Mouse (Mus musculus) liver, embryonic 13.5 days (tissue): ENCODE measurements around the gene Slc6a18. TPM values are rescaled to one million over a fixed set of nuclear protein-coding genes. Genes with fewer than 3 reads are reported as not detected.

ENCODE experiments used
- ATAC-seq: fragments of 200-750 bp; cut with Nextera tagmentation; 2 replicates; pipeline ENCODE4 v1.8.0; 2017; ENCODE audit warnings: low read depth, mild to moderate bottlenecking, moderate number of reproducible peaks, moderate library complexity
- DNase-seq: peaks from one replicate; pipeline ENCODE4 v3.0.0; 2022
- H3K27ac ChIP-seq: fragments of 300-500 bp; sonication (generic); 2 replicates; pipeline ENCODE4 v1.5.1; 2015; ENCODE audit warnings: moderate library complexity, mild to moderate bottlenecking, inconsistent platforms
- H3K27me3 ChIP-seq: fragments of 300-500 bp; sonication (generic); 2 replicates; pipeline ENCODE4 v1.6.1; 2015; ENCODE audit warnings: mild to moderate bottlenecking, inconsistent platforms
- H3K36me3 ChIP-seq: fragments of 300-500 bp; sonication (generic); 2 replicates; pipeline ENCODE4 v1.6.1; 2015; ENCODE audit warnings: mild to moderate bottlenecking, inconsistent platforms
- H3K4me1 ChIP-seq: fragments of 300-500 bp; sonication (generic); replicated peaks from 2 replicates; pipeline ENCODE4 v1.6.1; 2015; ENCODE audit warnings: inconsistent platforms
- H3K4me2 ChIP-seq: fragments of 300-500 bp; sonication (generic); 2 replicates; pipeline ENCODE4 v1.6.1; 2015; ENCODE audit warnings: inconsistent platforms, mild to moderate bottlenecking, moderate library complexity
- H3K4me3 ChIP-seq: fragments of 300-500 bp; sonication (generic); replicated peaks from 2 replicates; pipeline ENCODE4 v1.5.1; 2015; ENCODE audit warnings: mild to moderate bottlenecking, inconsistent platforms
- H3K9ac ChIP-seq: fragments of 300-500 bp; sonication (generic); 2 replicates; pipeline ENCODE4 v1.6.1; 2015; ENCODE audit warnings: mild to moderate bottlenecking, inconsistent platforms
- H3K9me3 ChIP-seq: fragments of 300-500 bp; sonication (generic); replicated peaks from 2 replicates; pipeline ENCODE4 v1.6.1; 2016; ENCODE audit warnings: inconsistent platforms
- WGBS: fragments of 180-500 bp; shearing (Covaris S2); methylation state at CpG from one replicate; pipeline ENCODE4 v1.1.7; 2015; ENCODE audit not compliant: insufficient replicate concordance; 5-methylcytosine and 5-hydroxymethylcytosine counted together
- polyA plus RNA-seq: library from polyadenylated mRNA; unstranded; fragments of >200 nt; fragmentation: Nextera tagmentation; extraction: Ambion mirVana; gene quantifications from 2 replicates; pipeline ENCODE4 v1.2.1, GENCODE M21; 2015

The Slc6a18 gene
- polyA plus RNA-seq, 1 experiment from 2014 or later, result not detected

- H3K9ac ChIP-seq, result no peak overlapping the region
- no peak overlapping the region for H3K27ac ChIP-seq
- no peaks in the 10 kb centered on the region for H3K9me3 ChIP-seq
- no peaks in the 10 kb centered on the region for H3K27me3 ChIP-seq
- H3K4me3 ChIP-seq, result no peak overlapping the region
- no peak overlapping the region for H3K4me2 ChIP-seq
- DNase-seq (no peak), ATAC-seq (no peak)
- WGBS, result 41% methylated on average over 1 of the region's 1 CpGs
- H3K36me3 ChIP-seq, result no peaks in the 10 kb centered on the region
- H3K4me1 ChIP-seq, result peaks cover 9% of the 10 kb centered on the region; the same call in 1 of the 2 replicates
Observed at GRCm38 (mm10) chr13:73684412-73684811, 6.6 kb upstream of the Slc6a18 start.

GRCm38 (mm10) chr13:73683682-73684081, 5.9 kb upstream of the Slc6a18 start:
- Histone ChIP-seq H3K4me1 (peaks cover 9% of the 10 kb centered on the region; the same call in 1 of the 2 replicates), H3K9ac (no peak overlapping the region), H3K9me3 (no peaks in the 10 kb centered on the region), H3K36me3 (no peaks in the 10 kb centered on the region), H3K27me3 (no peaks in the 10 kb centered on the region), H3K4me3 (no peak overlapping the region), H3K4me2 (no peak overlapping the region), H3K27ac (no peak overlapping the region)
- ATAC-seq, result no peak
- no peak for DNase-seq
- WGBS, result 70% methylated on average over 11 of the region's 11 CpGs

- 65% methylated on average over 2 of the region's 2 CpGs for WGBS
- Histone ChIP-seq H3K27ac (no peak overlapping the region), H3K36me3 (no peaks in the 10 kb centered on the region), H3K9me3 (no peaks in the 10 kb centered on the region), H3K27me3 (no peaks in the 10 kb centered on the region), H3K9ac (no peak overlapping the region), H3K4me3 (no peak overlapping the region), H3K4me2 (no peak overlapping the region), H3K4me1 (peaks cover 9% of the 10 kb centered on the region; the same call in 1 of the 2 replicates)
- no peak for ATAC-seq
- DNase-seq, result no peak
Observed at GRCm38 (mm10) chr13:73682226-73682625, 4.4 kb upstream of the Slc6a18 start.

- 5% methylated on average over 1 of the region's 1 CpGs for WGBS
- H3K4me3 ChIP-seq, result no peak overlapping the region
- DNase-seq (no peak), ATAC-seq (peak; percentile 72)
- no peaks in the 10 kb centered on the region for H3K36me3 ChIP-seq
- no peak overlapping the region for H3K4me2 ChIP-seq
- no peaks in the 10 kb centered on the region for H3K27me3 ChIP-seq
- no peaks in the 10 kb centered on the region for H3K9me3 ChIP-seq
- peak overlapping the region; percentile 76 for H3K27ac ChIP-seq
- peaks cover 9% of the 10 kb centered on the region; the same call in 1 of the 2 replicates for H3K4me1 ChIP-seq
- no peak overlapping the region for H3K9ac ChIP-seq
Observed at GRCm38 (mm10) chr13:73680394-73680793, 2.6 kb upstream of the Slc6a18 start.

GRCm38 (mm10) chr13:73679311-73679710, 1.5 kb upstream of the Slc6a18 start:
- WGBS, result 44% methylated on average over 2 of the region's 2 CpGs
- H3K4me3 ChIP-seq, result no peak overlapping the region

GRCm38 (mm10) chr13:73675161-73675560, 2.7 kb downstream of the Slc6a18 start:
- no peak overlapping the region for H3K4me3 ChIP-seq
- H3K36me3 ChIP-seq, result no peaks in the 10 kb centered on the region
- H3K27ac ChIP-seq, result no peak overlapping the region
- 67% methylated on average over 7 of the region's 7 CpGs for WGBS
- no peak for ATAC-seq
- H3K4me2 ChIP-seq, result no peak overlapping the region
- DNase-seq, result no peak
- no peaks in the 10 kb centered on the region for H3K27me3 ChIP-seq
- H3K9ac ChIP-seq, result no peak overlapping the region
- H3K4me1 ChIP-seq, result 0 out of 2 replicates have a peak, but pooled peaks cover 4% of the 10 kb centered on the region
- H3K9me3 ChIP-seq, result no peaks in the 10 kb centered on the region

More at GRCm38 (mm10) chr13:73679311-73679710, 1.5 kb upstream of the Slc6a18 start:
- no peak overlapping the region for H3K27ac ChIP-seq
- DNase-seq (no peak), ATAC-seq (no peak)
- H3K4me2 ChIP-seq, result no peak overlapping the region
- no peaks in the 10 kb centered on the region for H3K36me3 ChIP-seq
- H3K9ac ChIP-seq, result no peak overlapping the region
- no peaks in the 10 kb centered on the region for H3K27me3 ChIP-seq
- no peaks in the 10 kb centered on the region for H3K9me3 ChIP-seq
- peaks cover 9% of the 10 kb centered on the region; the same call in 1 of the 2 replicates for H3K4me1 ChIP-seq

- Histone ChIP-seq H3K4me3 (no peak overlapping the region), H3K4me2 (no peak overlapping the region), H3K9ac (no peak overlapping the region), H3K27ac (no peak overlapping the region), H3K4me1 (no peaks in the 10 kb centered on the region), H3K27me3 (no peaks in the 10 kb centered on the region), H3K9me3 (no peaks in the 10 kb centered on the region), H3K36me3 (no peaks in the 10 kb centered on the region)
- ATAC-seq, result no peak
- DNase-seq, result no peak
- 50% methylated on average over 2 of the region's 2 CpGs for WGBS
Observed at GRCm38 (mm10) chr13:73660163-73660695, 17.6 kb downstream of the Slc6a18 start.

- no peak for DNase-seq
- H3K9me3 ChIP-seq, result no peaks in the 10 kb centered on the region
- H3K4me3 ChIP-seq, result no peak overlapping the region
- no peak overlapping the region for H3K27ac ChIP-seq
- 31% methylated on average over 2 of the region's 2 CpGs for WGBS
- no peak for ATAC-seq
- no peaks in the 10 kb centered on the region for H3K36me3 ChIP-seq
- no peaks in the 10 kb centered on the region for H3K27me3 ChIP-seq
- no peaks in the 10 kb centered on the region for H3K4me1 ChIP-seq
- H3K4me2 ChIP-seq, result no peak overlapping the region
- H3K9ac ChIP-seq, result no peak overlapping the region
Observed at GRCm38 (mm10) chr13:73658953-73659352, 18.9 kb downstream of the Slc6a18 start.

- H3K9ac ChIP-seq, result no peak overlapping the region
- ATAC-seq (no peak), DNase-seq (no peak)
- H3K9me3 ChIP-seq, result no peaks in the 10 kb centered on the region
- no peaks in the 10 kb centered on the region for H3K36me3 ChIP-seq
- no peak overlapping the region for H3K4me3 ChIP-seq
- no peaks in the 10 kb centered on the region for H3K4me1 ChIP-seq
- H3K27ac ChIP-seq, result no peak overlapping the region
- no peaks in the 10 kb centered on the region for H3K27me3 ChIP-seq
- 42% methylated on average over 3 of the region's 3 CpGs for WGBS
- H3K4me2 ChIP-seq, result no peak overlapping the region
Observed at GRCm38 (mm10) chr13:73654976-73655375, 22.8 kb downstream of the Slc6a18 start.

- no peak for DNase-seq
- H3K4me1 ChIP-seq, result no peaks in the 10 kb centered on the region
- H3K4me3 ChIP-seq, result no peak overlapping the region
- WGBS, result 64% methylated on average over 3 of the region's 3 CpGs
- no peaks in the 10 kb centered on the region for H3K36me3 ChIP-seq
- no peaks in the 10 kb centered on the region for H3K27me3 ChIP-seq
- no peak overlapping the region for H3K4me2 ChIP-seq
- no peak overlapping the region for H3K9ac ChIP-seq
- no peak overlapping the region for H3K27ac ChIP-seq
- ATAC-seq, result no peak
- no peaks in the 10 kb centered on the region for H3K9me3 ChIP-seq
Observed at GRCm38 (mm10) chr13:73653266-73653665, 24.6 kb downstream of the Slc6a18 start.

- peak; percentile 41; the same call in 1 of the 2 replicates for ATAC-seq
- no peak overlapping the region for H3K4me2 ChIP-seq
- WGBS, result 33% methylated on average over 6 of the region's 6 CpGs
- H3K9ac ChIP-seq, result no peak overlapping the region
- DNase-seq, result no peak
- 0 out of 2 replicates have a peak, but pooled peaks cover 3% of the 10 kb centered on the region for H3K4me1 ChIP-seq
- no peaks in the 10 kb centered on the region for H3K9me3 ChIP-seq
- no peak overlapping the region for H3K4me3 ChIP-seq
- no peak overlapping the region for H3K27ac ChIP-seq
- no peaks in the 10 kb centered on the region for H3K36me3 ChIP-seq
- no peaks in the 10 kb centered on the region for H3K27me3 ChIP-seq
Observed at GRCm38 (mm10) chr13:73646397-73647087, 31.3 kb downstream of the Slc6a18 start.

- Histone ChIP-seq H3K27ac (no peak overlapping the region), H3K4me2 (no peak overlapping the region), H3K4me1 (0 out of 2 replicates have a peak, but pooled peaks cover 7% of the 10 kb centered on the region), H3K4me3 (no peak overlapping the region), H3K27me3 (no peaks in the 10 kb centered on the region), H3K36me3 (no peaks in the 10 kb centered on the region), H3K9me3 (no peaks in the 10 kb centered on the region), H3K9ac (no peak overlapping the region)
- DNase-seq (no peak), ATAC-seq (no peak)
- WGBS, result 71% methylated on average over 4 of the region's 4 CpGs
Observed at GRCm38 (mm10) chr13:73641296-73641695, 36.5 kb downstream of the Slc6a18 start.
